Mouse (Mus musculus) midbrain, embryonic 12.5 days (tissue): ENCODE results near the gene Micall1. TPM values are rescaled to one million over a fixed set of nuclear protein-coding genes. Genes with fewer than 3 reads are reported as not detected.
A peak's percentile ranks its signal among the peaks of the same experiment; 100 is the strongest.

Experiments used
- ATAC-seq: fragments of 200-750 bp; cut with Nextera tagmentation; 2 replicates; pipeline ENCODE4 v1.8.0; 2017; ENCODE audit warnings: low read depth, moderate TSS enrichment, moderate library complexity; ENCODE audit not compliant: low FRiP score
- H3K27ac ChIP-seq: fragments of 300-500 bp; sonication (generic); replicated peaks from 2 replicates; pipeline ENCODE4 v1.5.1; 2016; ENCODE audit warnings: mild to moderate bottlenecking
- H3K27me3 ChIP-seq: fragments of 300-500 bp; sonication (generic); 2 replicates; pipeline ENCODE4 v1.6.1; 2016; ENCODE audit warnings: mild to moderate bottlenecking
- H3K36me3 ChIP-seq: fragments of 300-500 bp; sonication (generic); 2 replicates; pipeline ENCODE4 v1.6.1; 2016
- H3K4me1 ChIP-seq: fragments of 300-500 bp; sonication (generic); 2 replicates; pipeline ENCODE4 v1.6.1; 2016
- H3K4me2 ChIP-seq: fragments of 300-500 bp; sonication (generic); replicated peaks from 2 replicates; pipeline ENCODE4 v1.6.1; 2016; ENCODE audit warnings: mild to moderate bottlenecking, moderate library complexity
- H3K4me3 ChIP-seq: fragments of 300-500 bp; sonication (generic); 2 replicates; pipeline ENCODE4 v1.5.1; 2016; ENCODE audit warnings: mild to moderate bottlenecking
- H3K9ac ChIP-seq: fragments of 300-500 bp; sonication (generic); replicated peaks from 2 replicates; pipeline ENCODE4 v1.6.1; 2016; ENCODE audit warnings: mild to moderate bottlenecking, moderate library complexity
- H3K9me3 ChIP-seq: fragments of 300-500 bp; sonication (generic); 2 replicates; pipeline ENCODE4 v1.6.1; 2016; ENCODE audit warnings: mild to moderate bottlenecking
- WGBS: fragments of 180-500 bp; shearing (Covaris S2); methylation state at CpG from one replicate; pipeline ENCODE4 v1.1.7; 2016; 5-methylcytosine and 5-hydroxymethylcytosine counted together
- polyA plus RNA-seq: library from polyadenylated mRNA; unstranded; fragments of >200 nt; fragmentation: Nextera tagmentation; extraction: Ambion mirVana; gene quantifications from 2 replicates; pipeline ENCODE4 v1.2.1, GENCODE M21; 2016

Micall1 gene
- polyA plus RNA-seq, 1 experiment from 2014 or later: 11.4 TPM

DNA sequence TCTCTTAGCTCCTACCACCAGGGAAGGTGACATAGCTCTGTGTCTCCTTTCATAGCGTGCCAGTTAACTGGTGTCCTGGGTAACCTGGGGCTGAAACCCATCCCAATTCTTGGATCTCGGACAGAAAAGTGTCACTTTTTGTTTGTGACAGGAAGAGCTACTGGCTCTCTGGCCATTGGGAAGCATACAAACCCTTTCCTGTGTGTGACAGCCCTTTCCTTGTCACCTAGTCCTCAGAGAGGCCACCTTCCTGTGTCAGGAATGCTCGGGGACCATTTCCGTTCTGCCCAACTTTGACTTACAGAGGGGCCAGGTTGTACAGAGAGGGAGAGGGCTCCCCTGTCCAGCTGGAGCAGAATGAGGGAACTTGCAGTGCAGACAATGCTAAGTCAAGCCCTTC, 9.2 kb upstream of the Micall1 start:
- ATAC-seq: no peak
- no peaks in the 10 kb centered on the region for H3K27me3 ChIP-seq
- H3K4me3 ChIP-seq: no peak overlapping the region
- no peaks in the 10 kb centered on the region for H3K4me1 ChIP-seq
- 74% methylated on average over 4 of the region's 4 CpGs for WGBS
- no peaks in the 10 kb centered on the region for H3K9me3 ChIP-seq
- no peak overlapping the region for H3K9ac ChIP-seq
- no peak overlapping the region for H3K4me2 ChIP-seq
- peaks cover 20% of the 10 kb centered on the region for H3K36me3 ChIP-seq
- H3K27ac ChIP-seq: no peak overlapping the region

DNA sequence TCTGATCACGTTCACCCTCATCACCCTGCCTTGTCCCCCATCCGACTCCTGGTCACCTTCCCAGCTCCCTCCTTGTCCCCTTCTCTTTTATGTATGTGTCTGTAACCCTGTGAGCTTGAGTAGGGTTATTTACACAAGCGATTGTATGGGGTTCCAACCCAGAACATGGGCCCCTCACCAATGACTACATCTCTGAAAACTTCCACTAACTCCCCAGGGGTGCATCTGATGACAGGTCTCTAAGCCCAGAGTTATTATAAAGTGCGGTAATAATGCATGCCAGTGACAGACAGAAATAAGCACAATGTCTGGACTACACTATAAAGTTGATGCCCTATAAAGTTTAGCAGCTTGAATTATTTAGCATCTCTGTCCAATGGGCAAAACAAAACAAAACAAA, 8.3 kb upstream of the Micall1 start:
- Histone ChIP-seq H3K27ac (no peak overlapping the region), H3K9ac (no peak overlapping the region), H3K9me3 (no peaks in the 10 kb centered on the region), H3K27me3 (no peaks in the 10 kb centered on the region), H3K4me1 (no peaks in the 10 kb centered on the region), H3K4me3 (no peak overlapping the region), H3K4me2 (no peak overlapping the region), H3K36me3 (peaks cover 10% of the 10 kb centered on the region)
- no peak for ATAC-seq
- 85% methylated on average over 4 of the region's 4 CpGs for whole genome bisulfite sequencing

DNA sequence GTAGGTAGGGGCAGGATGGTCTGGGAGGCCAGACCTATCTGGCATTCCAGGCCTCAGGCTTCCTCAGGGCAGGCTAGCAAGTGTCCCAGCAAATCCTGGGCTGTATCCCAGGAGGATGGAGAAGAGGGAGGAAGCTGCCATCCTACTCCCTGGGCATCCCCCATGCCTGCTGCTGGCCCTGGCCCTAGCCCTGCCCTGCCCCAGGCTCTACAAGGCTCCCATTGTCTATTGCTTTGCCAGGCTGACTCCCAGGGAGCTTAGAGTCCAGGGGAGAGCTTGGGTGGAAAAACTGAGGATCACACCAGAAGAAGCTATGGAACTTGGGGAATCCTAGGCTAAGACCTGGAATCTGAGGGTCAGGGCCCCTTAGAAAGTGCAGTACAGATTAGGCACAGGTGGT, 7.2 kb upstream of the Micall1 start:
- Histone ChIP-seq H3K9ac (no peak overlapping the region), H3K4me1 (no peaks in the 10 kb centered on the region), H3K4me3 (no peak overlapping the region), H3K4me2 (no peak overlapping the region), H3K9me3 (no peaks in the 10 kb centered on the region), H3K36me3 (no peaks in the 10 kb centered on the region), H3K27me3 (peaks cover 5% of the 10 kb centered on the region; the same call in 1 of the 2 replicates), H3K27ac (no peak overlapping the region)
- no peak for ATAC-seq

DNA sequence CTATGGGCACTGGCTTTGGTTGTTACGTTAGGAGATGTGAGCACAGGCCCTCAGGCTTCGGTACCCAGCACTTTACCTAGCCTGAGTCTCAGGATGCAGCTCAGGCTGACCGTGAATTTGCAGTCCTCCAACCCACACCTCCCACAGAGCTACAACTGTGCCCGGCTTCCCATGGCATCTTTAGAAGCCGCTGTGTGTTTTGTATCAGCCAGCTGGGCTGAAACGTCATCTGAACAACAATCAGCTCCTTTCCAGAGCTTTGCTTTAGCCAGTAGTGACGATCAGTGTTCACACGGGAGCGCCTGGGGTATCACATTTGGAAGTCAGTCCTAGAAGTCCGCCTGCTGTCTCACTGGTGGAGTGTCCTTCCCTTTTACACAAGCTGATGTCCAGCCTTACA, 5.4 kb upstream of the Micall1 start:
- WGBS: 72% methylated on average over 10 of the region's 10 CpGs
- no peak overlapping the region for H3K27ac ChIP-seq
- no peak overlapping the region for H3K9ac ChIP-seq
- no peak for ATAC-seq
- H3K36me3 ChIP-seq: no peaks in the 10 kb centered on the region
- no peak overlapping the region for H3K4me2 ChIP-seq
- no peaks in the 10 kb centered on the region for H3K9me3 ChIP-seq
- H3K4me1 ChIP-seq: peaks cover 3% of the 10 kb centered on the region
- H3K27me3 ChIP-seq: peaks cover 5% of the 10 kb centered on the region; the same call in 1 of the 2 replicates
- H3K4me3 ChIP-seq: no peak overlapping the region

DNA sequence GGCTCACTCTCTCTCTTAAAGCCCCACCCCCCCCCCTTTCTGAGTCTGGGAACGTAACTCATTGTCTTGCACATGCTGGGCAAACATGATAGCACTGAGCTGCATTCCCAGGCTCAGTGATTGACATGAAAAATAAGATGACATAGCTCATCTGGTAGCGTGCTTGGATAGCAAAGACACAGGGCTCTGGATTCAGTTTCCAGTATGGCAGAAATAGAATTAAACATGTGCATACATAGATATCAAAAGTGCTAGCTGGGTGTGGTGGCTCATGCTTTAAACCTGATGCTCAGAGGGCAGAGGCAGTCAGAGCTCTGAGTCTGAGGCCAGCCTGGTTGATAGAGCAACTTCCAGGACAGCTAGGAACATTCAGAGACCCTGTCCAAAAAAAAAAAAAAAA, 2.9 kb upstream of the Micall1 start:
- no peaks in the 10 kb centered on the region for H3K36me3 ChIP-seq
- no peak overlapping the region for H3K9ac ChIP-seq
- ATAC-seq: no peak
- peaks cover 22% of the 10 kb centered on the region for H3K4me1 ChIP-seq
- no peak overlapping the region for H3K4me3 ChIP-seq
- no peaks in the 10 kb centered on the region for H3K9me3 ChIP-seq
- H3K4me2 ChIP-seq: no peak overlapping the region
- 48% methylated on average over 2 of the region's 2 CpGs for WGBS
- peaks cover 16% of the 10 kb centered on the region for H3K27me3 ChIP-seq
- no peak overlapping the region for H3K27ac ChIP-seq

DNA sequence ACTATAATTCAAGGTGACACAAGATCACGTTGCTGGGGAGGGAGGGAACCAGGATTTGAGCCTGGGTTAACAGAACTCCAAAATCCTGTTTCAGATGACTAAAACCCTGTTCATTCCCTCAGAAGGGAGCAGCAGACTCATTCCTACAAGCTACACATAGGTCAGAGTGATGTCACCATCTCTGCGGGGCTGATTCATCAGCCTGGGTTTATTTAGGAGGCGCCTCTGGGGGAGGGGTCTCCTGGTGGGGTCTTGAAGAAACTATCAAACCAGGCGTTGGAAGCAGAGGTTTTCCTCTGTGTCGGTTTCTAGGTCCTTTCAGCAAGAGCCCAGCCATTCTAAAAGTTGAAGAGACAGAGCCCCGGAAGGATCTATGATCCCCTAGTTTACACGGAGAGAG, 732 bp upstream of the Micall1 start:
- ATAC-seq: no peak
- WGBS: 24% methylated on average over 7 of the region's 7 CpGs
- H3K27me3 ChIP-seq: peaks cover 19% of the 10 kb centered on the region
- H3K27ac ChIP-seq: peak overlapping the region; percentile 44; the same call in 1 of the 2 replicates
- peak overlapping the region; percentile 97 for H3K4me2 ChIP-seq
- peak overlapping the region; percentile 93; the same call in 1 of the 2 replicates for H3K9ac ChIP-seq
- H3K9me3 ChIP-seq: no peaks in the 10 kb centered on the region
- peaks cover 23% of the 10 kb centered on the region for H3K4me1 ChIP-seq
- H3K36me3 ChIP-seq: peaks cover 4% of the 10 kb centered on the region; the same call in 1 of the 2 replicates
- peak overlapping the region; percentile 73; the same call in 1 of the 2 replicates for H3K4me3 ChIP-seq

DNA sequence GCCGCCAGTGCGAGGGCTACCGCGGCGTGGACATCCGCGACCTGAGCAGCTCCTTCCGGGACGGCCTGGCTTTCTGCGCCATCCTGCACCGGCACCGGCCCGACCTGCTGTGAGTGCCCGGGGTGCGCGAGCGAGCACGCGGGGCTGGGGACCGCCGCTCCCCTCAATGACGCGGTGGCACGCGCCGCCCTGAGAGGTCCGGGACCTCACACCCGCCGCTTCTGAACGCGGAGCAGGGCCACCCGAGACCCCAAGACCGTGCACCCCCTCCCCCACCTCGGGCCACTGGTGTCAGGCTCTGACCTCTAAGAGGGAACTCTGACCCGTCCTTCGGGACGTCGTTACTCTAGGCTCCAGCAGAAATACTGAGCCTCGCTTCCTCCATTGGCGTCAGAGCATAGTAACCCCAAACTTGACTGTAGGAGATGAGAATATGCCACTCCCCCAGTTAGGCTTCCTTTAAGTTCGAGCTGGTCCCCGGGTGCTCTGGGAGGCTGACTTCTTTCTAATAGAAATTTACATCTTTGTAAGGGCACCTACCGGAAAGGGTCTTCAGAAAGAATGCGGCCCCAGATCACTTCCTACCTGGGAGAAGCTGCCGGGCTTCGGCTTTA, 730 bp downstream of the Micall1 start:
- H3K9ac ChIP-seq: peak overlapping the region; percentile 93
- H3K4me3 ChIP-seq: peak overlapping the region; percentile 73
- WGBS: under 1% methylated on average over 42 of the region's 46 CpGs
- no peak; the same call in 1 of the 2 replicates for ATAC-seq
- peak overlapping the region; percentile 44 for H3K27ac ChIP-seq
- peaks cover 23% of the 10 kb centered on the region for H3K4me1 ChIP-seq
- H3K27me3 ChIP-seq: peaks cover 19% of the 10 kb centered on the region
- peak overlapping the region; percentile 97 for H3K4me2 ChIP-seq
- peaks cover 5% of the 10 kb centered on the region; the same call in 1 of the 2 replicates for H3K36me3 ChIP-seq
- no peaks in the 10 kb centered on the region for H3K9me3 ChIP-seq

DNA sequence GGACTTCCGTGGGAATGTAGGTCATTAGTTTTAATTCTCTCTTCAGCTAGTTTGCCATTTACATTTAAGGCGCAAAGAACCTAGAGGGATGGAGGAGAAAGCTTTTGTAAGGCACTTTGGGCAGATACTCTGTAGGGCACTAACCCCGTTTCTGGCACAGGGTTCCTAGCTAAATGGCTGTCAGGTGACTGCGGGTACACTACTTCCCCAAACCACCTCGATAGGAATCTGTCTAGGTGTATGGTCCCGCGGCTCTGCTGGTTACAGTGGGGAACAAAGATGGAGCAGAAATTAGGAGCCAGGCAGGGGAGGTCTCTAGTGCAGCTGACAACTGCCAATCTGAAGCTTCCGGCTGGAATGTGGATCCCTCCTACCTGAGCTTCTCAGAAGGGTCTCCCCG, 1.3 kb downstream of the Micall1 start:
- Histone ChIP-seq H3K36me3 (peaks cover 9% of the 10 kb centered on the region; the same call in 1 of the 2 replicates), H3K9me3 (no peaks in the 10 kb centered on the region), H3K27ac (no peak overlapping the region), H3K9ac (peak overlapping the region; percentile 93; the same call in 1 of the 2 replicates), H3K27me3 (peaks cover 19% of the 10 kb centered on the region), H3K4me2 (peak overlapping the region; percentile 97), H3K4me3 (peak overlapping the region; percentile 73), H3K4me1 (peaks cover 23% of the 10 kb centered on the region)
- no peak for ATAC-seq
- WGBS: 18% methylated on average over 9 of the region's 9 CpGs

DNA sequence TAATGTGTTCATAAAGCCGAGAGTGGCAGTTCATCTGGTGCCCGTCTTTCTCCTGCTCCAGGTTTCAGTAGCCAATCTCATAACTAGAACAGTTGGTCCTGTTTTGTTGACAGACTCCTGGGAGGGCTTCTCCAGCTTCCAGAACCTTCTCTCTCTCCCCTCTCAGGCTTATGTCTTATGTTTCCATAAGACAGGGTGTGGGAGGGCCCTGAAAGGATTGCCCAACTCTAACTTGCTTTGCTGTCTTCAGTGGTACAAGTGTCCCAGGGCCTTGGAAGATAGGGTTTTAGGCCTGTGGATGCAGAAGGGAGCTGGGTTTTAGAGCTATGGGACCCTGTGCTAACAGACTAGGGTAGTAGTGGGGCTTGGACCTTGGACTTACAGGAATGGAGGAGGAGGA, 1.8 kb downstream of the Micall1 start:
- peak overlapping the region; percentile 73 for H3K4me3 ChIP-seq
- peak overlapping the region; percentile 97 for H3K4me2 ChIP-seq
- H3K36me3 ChIP-seq: peaks cover 14% of the 10 kb centered on the region; the same call in 1 of the 2 replicates
- H3K9ac ChIP-seq: peak overlapping the region; percentile 20
- peaks cover 23% of the 10 kb centered on the region for H3K4me1 ChIP-seq
- no peak for ATAC-seq
- H3K27ac ChIP-seq: no peak overlapping the region
- H3K9me3 ChIP-seq: no peaks in the 10 kb centered on the region
- 75% methylated on average over 2 of the region's 2 CpGs for WGBS
- H3K27me3 ChIP-seq: peaks cover 19% of the 10 kb centered on the region

DNA sequence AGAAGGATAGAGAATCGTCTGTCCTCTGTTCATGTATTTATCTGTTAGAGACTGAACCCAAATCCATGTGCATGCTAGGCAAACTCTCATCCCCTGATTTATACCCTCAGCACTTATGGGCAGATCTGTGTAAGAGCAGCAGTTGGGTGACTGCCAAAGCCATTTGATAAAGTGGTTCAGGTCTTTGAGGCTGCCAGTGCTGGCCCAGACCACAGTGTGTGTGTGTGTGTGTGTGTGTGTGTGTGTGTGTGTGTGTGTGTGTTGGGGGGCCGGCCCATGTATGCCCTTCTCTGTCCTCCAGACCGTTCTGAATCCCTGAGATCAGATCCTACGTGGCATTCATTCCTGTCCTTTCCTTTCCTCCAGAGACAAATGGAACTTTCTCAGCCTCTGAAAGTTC, 3.1 kb downstream of the Micall1 start:
- Histone ChIP-seq H3K36me3 (peaks cover 18% of the 10 kb centered on the region), H3K9ac (no peak overlapping the region), H3K27me3 (peaks cover 15% of the 10 kb centered on the region), H3K27ac (no peak overlapping the region), H3K4me3 (no peak overlapping the region), H3K9me3 (no peaks in the 10 kb centered on the region), H3K4me1 (peaks cover 23% of the 10 kb centered on the region), H3K4me2 (no peak overlapping the region)
- WGBS: 79% methylated on average over 4 of the region's 4 CpGs
- no peak for ATAC-seq

DNA sequence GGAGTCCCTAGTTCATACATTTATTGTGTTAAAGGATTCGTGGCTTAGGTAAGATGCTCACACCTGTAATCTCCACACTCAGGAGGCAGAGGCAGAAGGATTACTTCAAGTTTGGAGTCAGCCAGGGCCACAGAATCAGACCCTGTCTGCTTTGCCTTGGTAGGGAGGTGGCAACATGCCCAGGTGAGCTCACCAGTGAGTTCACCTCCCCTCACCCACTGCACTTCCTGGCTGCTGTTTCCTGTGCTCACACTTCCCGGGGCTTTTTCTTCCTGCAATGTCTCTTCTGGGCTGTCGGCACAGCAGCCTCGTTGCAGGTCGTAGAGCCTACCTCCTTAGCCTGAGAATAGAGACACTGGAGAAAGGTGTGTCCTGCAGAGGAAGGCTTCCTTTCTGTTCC, 6.6 kb downstream of the Micall1 start:
- Histone ChIP-seq H3K4me3 (no peak overlapping the region), H3K4me1 (peaks cover 6% of the 10 kb centered on the region), H3K27ac (no peak overlapping the region), H3K9me3 (no peaks in the 10 kb centered on the region), H3K36me3 (peaks cover 29% of the 10 kb centered on the region), H3K4me2 (no peak overlapping the region), H3K9ac (no peak overlapping the region), H3K27me3 (peaks cover 8% of the 10 kb centered on the region)
- 73% methylated on average over 5 of the region's 5 CpGs for WGBS
- ATAC-seq: no peak

DNA sequence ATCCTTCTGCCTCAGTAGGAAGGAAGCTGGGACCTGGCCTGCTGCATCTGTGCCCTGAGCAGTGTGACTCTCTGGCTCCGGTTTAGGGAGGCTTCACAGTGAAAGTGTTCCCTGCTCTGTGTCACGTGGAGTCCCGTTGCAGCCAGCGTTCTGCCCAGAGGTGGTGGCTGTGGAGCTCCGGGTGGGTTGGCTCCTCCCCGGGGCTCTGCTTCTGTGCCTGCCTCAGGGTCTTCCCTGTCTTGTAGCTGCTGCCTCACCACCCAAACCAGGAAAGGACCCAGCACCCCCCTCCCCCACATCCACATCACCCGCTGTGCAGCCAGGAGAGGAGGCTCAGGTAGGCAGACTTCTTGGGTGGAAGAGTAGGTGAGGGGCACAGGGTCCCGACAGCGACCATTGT, 10.8 kb downstream of the Micall1 start:
- no peak overlapping the region for H3K4me3 ChIP-seq
- whole genome bisulfite sequencing: 82% methylated on average over 9 of the region's 9 CpGs
- no peaks in the 10 kb centered on the region for H3K4me1 ChIP-seq
- no peaks in the 10 kb centered on the region for H3K27me3 ChIP-seq
- no peaks in the 10 kb centered on the region for H3K9me3 ChIP-seq
- H3K27ac ChIP-seq: no peak overlapping the region
- ATAC-seq: no peak
- H3K36me3 ChIP-seq: peaks cover 60% of the 10 kb centered on the region
- H3K9ac ChIP-seq: no peak overlapping the region
- H3K4me2 ChIP-seq: no peak overlapping the region

DNA sequence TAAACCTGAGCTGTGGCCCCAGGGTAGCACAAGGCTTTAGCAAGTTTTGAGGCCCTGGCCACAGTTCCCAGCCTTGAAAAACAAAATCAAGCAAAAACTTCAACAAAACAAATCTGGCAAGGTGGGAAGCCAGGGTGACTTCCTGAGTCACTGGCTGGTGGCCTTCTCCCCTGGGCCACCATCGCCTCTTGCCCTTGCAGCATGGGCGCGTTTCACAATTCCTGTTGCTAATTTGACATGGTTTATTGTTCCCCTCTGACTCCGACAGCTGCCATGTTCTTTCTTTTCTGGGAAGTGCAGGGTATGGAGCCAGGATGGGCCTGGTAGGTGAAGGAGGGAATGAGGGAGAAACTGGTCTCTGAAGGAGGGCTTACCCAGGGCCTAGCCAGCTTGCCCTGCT, 13.4 kb downstream of the Micall1 start:
- 79% methylated on average over 4 of the region's 4 CpGs for WGBS
- no peak overlapping the region for H3K27ac ChIP-seq
- H3K9ac ChIP-seq: no peak overlapping the region
- no peaks in the 10 kb centered on the region for H3K27me3 ChIP-seq
- no peaks in the 10 kb centered on the region for H3K9me3 ChIP-seq
- ATAC-seq: no peak
- peaks cover 61% of the 10 kb centered on the region for H3K36me3 ChIP-seq
- H3K4me1 ChIP-seq: no peaks in the 10 kb centered on the region
- H3K4me2 ChIP-seq: no peak overlapping the region
- H3K4me3 ChIP-seq: no peak overlapping the region
